Mouse (Mus musculus) MEL (cell line): ENCODE data around the gene Smim4.

Experiments
- BHLHE40 ChIP-seq: IDR thresholded peaks from 2 replicates; pipeline ENCODE4 v1.6.1; 2012; ENCODE audit warnings: low read depth, mild to moderate bottlenecking, inconsistent platforms, low read length, improper control_type of control experiment, borderline replicate concordance
- CHD2 ChIP-seq: IDR thresholded peaks from 2 replicates; pipeline ENCODE4 v1.6.1; 2011; ENCODE audit warnings: low read length, improper control_type of control experiment
- CTCF ChIP-seq, 3 experiments: IDR thresholded peaks in 2 of 3; conservative IDR thresholded peaks in 1 of 3; 2 replicates each; pipeline ENCODE4 v1.5.1; 2011 to 2012; ENCODE audit warnings: low read length in 3 of 3, low read depth in 2 of 3, mild to moderate bottlenecking in 2 of 3, improper control_type of control experiment in 1 of 3, inconsistent platforms in 1 of 3, mixed read lengths in 1 of 3, moderate library complexity in 1 of 3; ENCODE audit not compliant: control insufficient read depth in 1 of 3, insufficient read depth in 1 of 3, poor library complexity in 1 of 3, severe bottlenecking in 1 of 3
- EP300 ChIP-seq, 2 experiments: IDR thresholded peaks; 2 replicates each; pipeline ENCODE4 v1.6.1; 2011; ENCODE audit warnings: improper control_type of control experiment in 2 of 2, low read length in 2 of 2, low read depth in 1 of 2, mild to moderate bottlenecking in 1 of 2
- ETS1 ChIP-seq: IDR thresholded peaks from 2 replicates; pipeline ENCODE4 v1.6.1; 2012; ENCODE audit warnings: low read depth, mild to moderate bottlenecking, inconsistent platforms, low read length, improper control_type of control experiment, moderate library complexity
- JUND ChIP-seq: IDR thresholded peaks from 2 replicates; pipeline ENCODE4 v1.6.1; 2011; ENCODE audit warnings: low read depth, mild to moderate bottlenecking, improper control_type of control experiment, low read length
- KAT2A ChIP-seq: conservative IDR thresholded peaks from 2 replicates; pipeline ENCODE4 v1.6.1; 2012; ENCODE audit warnings: low read depth, low read length, improper control_type of control experiment, inconsistent platforms
- MAX ChIP-seq: IDR thresholded peaks from 2 replicates; pipeline ENCODE4 v1.6.1; 2011; ENCODE audit warnings: low read length, improper control_type of control experiment
- NELFE ChIP-seq: IDR thresholded peaks from 2 replicates; pipeline ENCODE4 v1.6.1; 2011; ENCODE audit warnings: low read depth, low read length, improper control_type of control experiment
- USF2 ChIP-seq, 2 experiments: IDR thresholded peaks; 2 replicates each; pipeline ENCODE4 v1.6.1; 2011 to 2012; ENCODE audit warnings: improper control_type of control experiment in 2 of 2, low read length in 2 of 2, borderline replicate concordance in 1 of 2, inconsistent platforms in 1 of 2, low read depth in 1 of 2, mild to moderate bottlenecking in 1 of 2; ENCODE audit not compliant: insufficient read depth in 1 of 2
- ZC3H11A ChIP-seq: IDR thresholded peaks from 2 replicates; pipeline ENCODE4 v1.6.1; 2012; ENCODE audit warnings: low read depth, mild to moderate bottlenecking, inconsistent platforms, low read length, improper control_type of control experiment

GRCm38 (mm10) chr14:31088515-31088914, 40.2 kb downstream of the Smim4 start:
- no peak for TF ChIP-seq NELFE
- no peak for TF ChIP-seq USF2 (IDR thresholded peaks at IDR 0.05; ENCODE audit: borderline replicate concordance in 1 of 2, insufficient read depth in 1 of 2, low read depth in 1 of 2, low read length in 2 of 2)
- no peak for TF ChIP-seq KAT2A
- no peak for TF ChIP-seq JUND
- TF ChIP-seq EP300 (IDR thresholded peaks at IDR 0.05; ENCODE audit: low read depth in 1 of 2, low read length in 2 of 2): no peak
- no peak for TF ChIP-seq BHLHE40
- TF ChIP-seq ETS1: no peak
- no peak for TF ChIP-seq ZC3H11A
- no peak for TF ChIP-seq CHD2
- TF ChIP-seq CTCF (IDR thresholded peaks at IDR 0.05 in 2 of 3, conservative IDR thresholded peaks at IDR 0.05 in 1 of 3; ENCODE audit: control insufficient read depth in 1 of 3, insufficient read depth in 1 of 3, low read depth in 2 of 3, low read length in 3 of 3, poor library complexity in 1 of 3, severe bottlenecking in 1 of 3): no peak
- no peak for TF ChIP-seq MAX
